Mouse (Mus musculus) hindbrain, embryonic 12.5 days (tissue): Measurements from ENCODE around the gene Fzd2. TPM values are rescaled to one million over a fixed set of nuclear protein-coding genes. Genes with fewer than 3 reads are reported as not detected.
"Not testable (repeated sequence)": the region's sequence is repeated elsewhere in the genome, so short reads cannot be mapped to it uniquely, and the experiment has no call there.

Source experiments
- ATAC-seq: fragments of 200-750 bp; cut with Nextera tagmentation; 2 replicates; pipeline ENCODE4 v1.8.0; 2017; ENCODE audit warnings: moderate TSS enrichment; ENCODE audit not compliant: low FRiP score
- H3K27ac ChIP-seq: fragments of 300-500 bp; sonication (generic); 2 replicates; pipeline ENCODE4 v1.5.1; 2016; ENCODE audit warnings: mild to moderate bottlenecking
- H3K27me3 ChIP-seq: fragments of 300-500 bp; sonication (generic); 2 replicates; pipeline ENCODE4 v1.6.1; 2016; ENCODE audit warnings: mild to moderate bottlenecking
- H3K36me3 ChIP-seq: fragments of 300-500 bp; sonication (generic); 2 replicates; pipeline ENCODE4 v1.6.1; 2016; ENCODE audit warnings: mild to moderate bottlenecking
- H3K4me1 ChIP-seq: fragments of 300-500 bp; sonication (generic); 2 replicates; pipeline ENCODE4 v1.6.1; 2016
- H3K4me2 ChIP-seq: fragments of 300-500 bp; sonication (generic); replicated peaks from 2 replicates; pipeline ENCODE4 v1.6.1; 2016; ENCODE audit warnings: mild to moderate bottlenecking
- H3K4me3 ChIP-seq: fragments of 300-500 bp; sonication (generic); 2 replicates; pipeline ENCODE4 v1.5.1; 2016; ENCODE audit warnings: mild to moderate bottlenecking
- H3K9ac ChIP-seq: fragments of 300-500 bp; sonication (generic); 2 replicates; pipeline ENCODE4 v1.6.1; 2016; ENCODE audit warnings: mild to moderate bottlenecking, moderate library complexity
- H3K9me3 ChIP-seq: fragments of 300-500 bp; sonication (generic); replicated peaks from 2 replicates; pipeline ENCODE4 v1.6.1; 2016; ENCODE audit warnings: mild to moderate bottlenecking
- WGBS: fragments of 180-500 bp; shearing (Covaris S2); methylation state at CpG from one replicate; pipeline ENCODE4 v1.1.7; 2016; 5-methylcytosine and 5-hydroxymethylcytosine counted together
- polyA plus RNA-seq: library from polyadenylated mRNA; unstranded; fragments of >200 nt; fragmentation: Nextera tagmentation; extraction: Ambion mirVana; gene quantifications from 2 replicates; pipeline ENCODE4 v1.2.1, GENCODE M21; 2016

Fzd2 gene
- polyA plus RNA-seq: 39.9 and 40.8 TPM in 2 replicates

DNA sequence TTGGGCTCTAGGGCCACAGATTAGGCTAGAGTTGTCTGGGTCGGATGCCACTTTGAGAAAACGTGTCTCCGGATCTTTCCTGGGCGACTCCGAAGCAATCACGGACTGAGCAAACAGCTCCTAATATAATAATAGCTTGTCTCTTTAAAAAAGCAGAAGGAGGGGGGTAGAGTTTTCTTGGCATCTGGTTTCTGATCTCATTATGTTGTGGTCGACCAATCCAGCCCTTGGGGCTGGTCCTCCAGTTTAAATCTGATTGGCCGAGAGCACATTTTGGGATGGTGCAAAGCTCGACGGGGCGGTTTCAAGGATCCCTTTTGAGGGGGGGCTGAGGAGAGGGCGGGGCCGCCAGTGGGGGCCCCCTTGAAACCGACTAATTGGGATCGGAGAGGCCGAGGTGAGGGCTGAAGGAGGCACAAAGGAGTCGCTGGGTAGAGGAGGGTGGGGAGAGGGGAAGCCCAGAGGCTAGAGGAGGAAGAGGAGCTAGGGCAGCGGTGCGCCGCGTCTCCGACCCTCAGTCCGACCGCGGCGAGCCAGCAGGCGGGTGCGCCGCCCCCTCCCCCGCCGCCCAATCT, at the start of gene Fzd2:
Fzd2 (plus strand) TSS at position 387 of the 575 bp plus-strand sequence.
- H3K9me3 ChIP-seq: no peaks in the 10 kb centered on the region
- WGBS: under 1% methylated on average over 31 of the region's 31 CpGs

DNA sequence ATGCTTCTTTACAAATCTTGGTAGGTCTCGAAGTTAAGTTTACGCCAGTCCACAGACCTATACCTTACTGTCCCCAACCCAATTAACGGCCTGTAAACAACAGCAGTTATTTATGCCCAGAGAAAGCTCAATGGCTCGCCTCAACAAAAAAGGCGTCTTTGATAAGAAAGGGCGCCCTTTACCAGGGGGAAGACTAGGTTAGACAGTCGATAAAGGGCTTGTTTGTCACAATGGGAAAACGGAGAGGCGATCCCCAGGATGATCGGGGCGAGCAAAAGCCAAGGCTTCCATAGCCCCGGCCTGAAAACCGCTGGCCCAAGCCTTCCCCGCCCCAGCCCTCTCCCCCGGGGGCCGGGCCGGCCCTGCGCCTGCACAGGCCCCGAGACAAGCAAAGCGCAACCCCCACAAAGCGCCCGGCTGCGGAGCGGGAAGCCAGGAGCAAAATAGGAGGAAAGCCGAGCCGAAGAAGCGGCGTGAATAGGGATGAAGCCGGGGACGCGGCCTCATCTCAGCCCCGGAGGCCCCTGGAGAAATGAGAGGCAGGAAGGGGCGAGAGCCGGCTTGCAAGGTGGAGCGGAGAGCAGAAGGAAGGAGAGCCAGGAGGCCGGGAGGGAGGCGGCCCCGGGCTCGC, 48.7 kb upstream of the Fzd2 start:
- peak overlapping the region; percentile 91 for H3K9ac ChIP-seq
- peak overlapping the region; percentile 95 for H3K27ac ChIP-seq
- peak; percentile 65 for ATAC-seq
- H3K9me3 ChIP-seq: no peaks in the 10 kb centered on the region
- peak overlapping the region; percentile 73 for H3K4me3 ChIP-seq
- peaks cover 21% of the 10 kb centered on the region for H3K4me1 ChIP-seq
- H3K27me3 ChIP-seq: no peaks in the 10 kb centered on the region
- WGBS: under 1% methylated on average over 39 of the region's 39 CpGs
- H3K36me3 ChIP-seq: no peaks in the 10 kb centered on the region
- H3K4me2 ChIP-seq: peak overlapping the region; percentile 63

More for the DNA sequence above, at the start of gene Fzd2:
- Histone ChIP-seq H3K36me3 (no peaks in the 10 kb centered on the region), H3K4me1 (peaks cover 33% of the 10 kb centered on the region), H3K4me2 (peak within 1 kb of the TSS; percentile 79), H3K9ac (peak within 1 kb of the TSS; percentile 94), H3K27ac (peak within 1 kb of the TSS; percentile 97), H3K27me3 (peaks cover 5% of the 10 kb centered on the region; the same call in 1 of the 2 replicates), H3K4me3 (peak within 1 kb of the TSS; percentile 73)
- ATAC-seq: peak; percentile 92

DNA sequence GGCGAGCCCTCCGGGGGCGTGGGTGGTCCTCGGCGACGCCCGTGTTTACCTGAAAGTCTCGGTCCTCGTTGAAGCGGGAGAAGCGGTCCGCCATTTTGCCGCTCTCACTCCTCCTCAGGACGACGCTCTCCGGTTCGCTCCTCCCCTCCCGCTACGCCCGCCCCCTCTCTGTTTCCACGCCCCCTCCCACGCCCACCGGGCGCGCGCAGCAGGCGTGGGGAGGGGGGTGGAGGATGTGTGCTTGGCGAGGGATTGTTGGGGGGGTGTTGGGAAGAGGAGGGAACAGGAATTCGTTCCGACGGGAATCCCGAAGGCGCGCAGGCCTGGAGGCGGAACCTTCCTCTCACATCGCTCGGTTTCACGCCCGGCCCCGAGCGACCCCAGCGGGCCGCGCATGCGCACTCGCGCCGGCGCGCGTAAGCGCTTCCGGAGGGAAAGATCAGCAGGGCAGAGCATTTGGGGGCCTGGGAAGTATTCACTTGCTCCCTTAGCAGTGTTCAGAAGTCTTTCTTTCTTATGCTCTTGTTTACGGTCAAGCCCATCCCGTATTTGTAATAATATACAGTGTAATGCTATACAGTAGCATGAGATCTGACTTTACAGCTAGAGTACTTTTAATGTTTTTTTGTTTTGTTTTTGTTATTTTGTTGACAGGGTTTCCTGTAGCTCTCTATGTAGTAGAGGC, 48.0 kb upstream of the Fzd2 start, which contains the start of gene Gpatch8:
Gpatch8 (minus strand) TSS at position 362 of the 685 bp plus-strand sequence.
- WGBS: under 1% methylated on average over 55 of the region's 55 CpGs
- peak within 1 kb of the TSS; percentile 91 for H3K9ac ChIP-seq
- H3K4me1 ChIP-seq: peaks cover 21% of the 10 kb centered on the region
- H3K4me3 ChIP-seq: peak within 1 kb of the TSS; percentile 73
- H3K36me3 ChIP-seq: no peaks in the 10 kb centered on the region
- no peaks in the 10 kb centered on the region for H3K9me3 ChIP-seq
- H3K4me2 ChIP-seq: peak within 1 kb of the TSS; percentile 63
- ATAC-seq: peak; percentile 96
- H3K27ac ChIP-seq: peak within 1 kb of the TSS; percentile 95
- no peaks in the 10 kb centered on the region for H3K27me3 ChIP-seq

DNA sequence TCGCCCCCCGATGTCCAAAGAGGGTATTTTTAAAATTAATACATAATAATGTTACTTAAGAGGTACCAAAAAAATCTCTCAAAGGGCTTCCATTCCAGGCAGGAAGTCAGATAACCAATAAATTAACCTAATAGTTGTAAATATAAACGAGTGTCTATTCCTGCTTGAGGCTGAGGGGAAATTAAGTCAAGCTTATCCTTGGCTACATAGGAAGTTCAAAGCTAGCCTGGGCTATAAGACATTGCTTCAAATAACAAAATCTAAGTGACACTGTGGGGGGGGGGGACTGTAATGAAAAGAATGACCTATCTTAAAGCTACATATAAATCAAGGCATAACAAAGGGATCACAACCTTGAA, 47.5 kb upstream of the Fzd2 start:
- ATAC-seq: 0 out of 2 replicates have a peak, but pooled peaks have one; percentile 12
- Histone ChIP-seq H3K27me3 (no peaks in the 10 kb centered on the region), H3K4me2 (peak overlapping the region; percentile 63), H3K9me3 (no peaks in the 10 kb centered on the region), H3K36me3 (no peaks in the 10 kb centered on the region), H3K4me3 (peak overlapping the region; percentile 73), H3K9ac (no peak overlapping the region), H3K27ac (peak overlapping the region; percentile 95), H3K4me1 (peaks cover 19% of the 10 kb centered on the region)
- 19% methylated on average over 3 of the region's 3 CpGs for WGBS

DNA sequence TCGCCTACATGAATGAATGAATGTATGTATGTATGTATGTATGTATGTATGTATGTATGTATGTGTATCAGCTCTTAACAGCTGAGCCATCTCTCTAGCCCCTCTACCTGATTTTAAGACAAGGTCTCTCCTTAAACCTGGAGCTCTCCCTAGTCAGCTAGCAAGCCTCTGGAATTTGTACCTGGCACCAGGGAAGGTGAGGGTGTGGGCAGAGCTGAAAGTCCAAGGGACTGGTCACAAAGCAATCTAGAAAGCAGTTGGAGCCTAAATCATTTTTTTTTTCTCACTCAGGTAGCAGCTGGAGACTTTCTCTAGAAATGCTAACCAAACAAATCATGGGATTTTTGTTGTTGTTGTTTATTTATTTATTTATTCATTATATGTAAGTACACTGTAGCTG, 46.8 kb upstream of the Fzd2 start:
- Histone ChIP-seq H3K36me3 (no peaks in the 10 kb centered on the region), H3K4me3 (no peak overlapping the region), H3K4me1 (peaks cover 14% of the 10 kb centered on the region), H3K9me3 (no peaks in the 10 kb centered on the region), H3K9ac (no peak overlapping the region), H3K27ac (no peak overlapping the region), H3K27me3 (no peaks in the 10 kb centered on the region), H3K4me2 (no peak overlapping the region)
- WGBS: 93% methylated on average over 1 of the region's 1 CpGs
- ATAC-seq: no peak

DNA sequence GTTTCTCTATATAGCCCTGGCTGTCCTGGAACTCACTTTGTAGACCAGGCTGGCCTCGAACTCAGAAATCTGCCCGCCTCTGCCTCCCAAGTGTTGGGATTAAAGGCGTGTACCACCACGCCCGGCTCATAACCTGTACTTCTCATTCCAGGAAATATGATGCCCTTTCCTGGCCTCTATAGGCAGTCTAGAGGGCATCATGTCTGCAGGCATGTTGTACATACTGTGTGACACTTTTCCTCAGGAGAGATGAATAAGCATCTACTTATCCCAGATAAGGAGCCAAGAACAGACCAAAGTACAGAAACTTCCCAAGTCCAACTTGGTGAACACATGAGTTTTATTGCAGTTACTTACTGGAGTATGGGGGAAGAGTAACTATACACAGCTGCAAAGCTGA, 45.5 kb upstream of the Fzd2 start:
- no peaks in the 10 kb centered on the region for H3K27me3 ChIP-seq
- H3K4me3 ChIP-seq: no peak overlapping the region
- peaks cover 12% of the 10 kb centered on the region for H3K4me1 ChIP-seq
- no peaks in the 10 kb centered on the region for H3K36me3 ChIP-seq
- no peaks in the 10 kb centered on the region for H3K9me3 ChIP-seq
- H3K4me2 ChIP-seq: no peak overlapping the region
- WGBS: 100% methylated on average over 3 of the region's 5 CpGs
- ATAC-seq: no peak
- H3K27ac ChIP-seq: no peak overlapping the region
- no peak overlapping the region for H3K9ac ChIP-seq

DNA sequence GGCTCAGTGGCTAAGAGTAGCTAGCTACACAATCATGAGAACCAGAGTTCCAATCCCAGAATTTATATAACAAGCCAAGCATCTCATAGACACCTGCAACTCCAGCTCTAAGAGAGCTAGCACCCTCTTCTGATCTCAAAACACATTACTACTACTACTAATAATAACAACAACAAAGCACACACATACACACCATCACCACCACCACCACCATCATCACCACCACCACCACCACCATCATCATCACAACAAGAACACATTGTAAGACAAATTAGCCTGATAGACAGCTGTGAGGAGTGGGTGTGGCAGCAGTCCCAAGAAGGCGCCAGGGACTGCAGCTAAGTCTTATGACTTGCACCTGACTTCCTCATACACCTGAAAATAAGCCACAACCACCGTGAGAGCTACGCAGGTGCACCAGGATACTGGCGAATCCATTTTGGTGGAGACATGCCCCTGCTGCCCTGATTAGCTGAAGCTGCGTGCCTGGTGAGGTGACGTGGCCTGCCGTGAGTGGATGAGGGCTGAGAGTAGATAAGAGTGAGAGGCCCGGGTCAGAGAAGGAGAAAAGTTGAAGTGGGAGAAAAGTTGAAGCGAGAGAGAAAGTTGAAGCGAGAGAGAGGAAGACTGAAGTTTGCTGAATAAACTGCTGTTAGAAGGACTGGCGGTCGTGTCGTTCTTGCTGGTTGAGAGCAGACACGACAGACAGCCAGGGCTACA, 39.1 kb upstream of the Fzd2 start:
- 85% methylated on average over 14 of the region's 14 CpGs for WGBS
- H3K9me3 ChIP-seq, H3K9ac ChIP-seq, H3K27me3 ChIP-seq, H3K27ac ChIP-seq, H3K4me3 ChIP-seq, H3K4me1 ChIP-seq, ATAC-seq, H3K36me3 ChIP-seq, H3K4me2 ChIP-seq: not testable (repeated sequence)

DNA sequence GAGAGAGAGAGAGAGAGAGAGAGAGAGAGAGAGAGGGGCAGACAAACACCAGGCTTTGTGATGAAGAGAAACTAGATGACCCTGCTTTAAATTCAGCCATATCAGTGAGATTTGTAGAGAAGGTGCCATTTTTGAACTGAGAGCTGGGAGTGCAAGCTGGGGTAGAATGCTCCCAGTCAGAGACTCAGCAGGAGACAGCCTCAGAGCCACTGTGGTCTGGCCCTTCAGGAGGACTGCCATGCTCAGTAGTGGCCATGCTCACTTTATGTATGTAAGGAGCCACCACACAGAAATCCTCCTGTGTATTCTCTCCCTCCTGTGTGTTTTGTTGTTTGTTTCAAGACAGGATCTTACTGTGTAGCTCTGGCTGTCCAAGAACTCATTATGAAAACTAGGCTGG, 38.5 kb upstream of the Fzd2 start:
- H3K9ac ChIP-seq: no peak overlapping the region
- no peaks in the 10 kb centered on the region for H3K4me1 ChIP-seq
- no peak overlapping the region for H3K4me3 ChIP-seq
- H3K36me3 ChIP-seq: no peaks in the 10 kb centered on the region
- no peak overlapping the region for H3K4me2 ChIP-seq
- no peaks in the 10 kb centered on the region for H3K9me3 ChIP-seq
- H3K27ac ChIP-seq: no peak overlapping the region
- no peak for ATAC-seq
- H3K27me3 ChIP-seq: no peaks in the 10 kb centered on the region

DNA sequence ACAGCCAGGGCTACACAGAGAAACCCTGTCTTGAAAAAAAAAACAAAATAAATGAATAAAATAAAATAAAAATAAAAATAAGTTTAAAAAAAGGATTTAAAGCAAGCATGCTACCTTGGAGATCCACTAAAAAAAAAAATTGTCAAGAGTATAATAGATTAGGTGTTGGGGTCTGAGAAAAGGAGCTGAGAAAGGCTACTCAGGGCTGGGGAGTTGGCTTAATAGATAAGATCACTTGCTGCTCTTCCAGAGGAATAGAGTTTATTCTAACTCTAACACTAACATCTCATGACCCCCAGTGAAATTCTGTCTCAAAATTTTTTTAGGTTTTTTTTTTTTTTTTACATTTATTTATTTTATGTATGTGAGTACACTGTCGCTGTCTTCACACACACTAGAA, 37.9 kb upstream of the Fzd2 start:
- no peaks in the 10 kb centered on the region for H3K27me3 ChIP-seq
- H3K4me3 ChIP-seq: no peak overlapping the region
- H3K9ac ChIP-seq: no peak overlapping the region
- H3K4me1 ChIP-seq: no peaks in the 10 kb centered on the region
- no peak overlapping the region for H3K4me2 ChIP-seq
- no peak overlapping the region for H3K27ac ChIP-seq
- no peaks in the 10 kb centered on the region for H3K36me3 ChIP-seq
- no peaks in the 10 kb centered on the region for H3K9me3 ChIP-seq
- ATAC-seq: no peak
- WGBS: 92% methylated on average over 1 of the region's 1 CpGs

DNA sequence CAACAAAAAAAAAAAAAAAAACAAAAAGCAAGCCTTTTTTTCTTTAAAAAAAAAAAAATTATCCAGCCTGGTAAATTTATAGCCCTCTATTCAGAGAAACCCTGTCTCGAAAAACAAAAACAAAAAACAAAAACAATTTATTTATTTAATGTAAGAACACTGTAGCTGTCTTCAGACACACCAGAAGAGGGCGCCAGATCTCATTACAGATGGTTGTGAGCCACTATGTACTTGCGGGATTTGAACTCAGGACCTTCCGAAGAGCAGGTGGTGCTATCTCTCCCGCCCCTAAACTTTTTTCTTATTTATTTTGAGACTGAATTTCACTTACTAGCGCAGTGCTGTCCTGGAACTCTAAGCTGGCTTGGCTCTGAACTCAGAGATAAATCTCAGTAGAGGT, 37.0 kb upstream of the Fzd2 start:
- Histone ChIP-seq H3K36me3 (no peaks in the 10 kb centered on the region), H3K9me3 (no peaks in the 10 kb centered on the region), H3K4me3 (no peak overlapping the region), H3K9ac (no peak overlapping the region), H3K4me1 (no peaks in the 10 kb centered on the region), H3K27ac (no peak overlapping the region), H3K4me2 (no peak overlapping the region), H3K27me3 (no peaks in the 10 kb centered on the region)
- no peak for ATAC-seq
- WGBS: 90% methylated on average over 6 of the region's 6 CpGs

DNA sequence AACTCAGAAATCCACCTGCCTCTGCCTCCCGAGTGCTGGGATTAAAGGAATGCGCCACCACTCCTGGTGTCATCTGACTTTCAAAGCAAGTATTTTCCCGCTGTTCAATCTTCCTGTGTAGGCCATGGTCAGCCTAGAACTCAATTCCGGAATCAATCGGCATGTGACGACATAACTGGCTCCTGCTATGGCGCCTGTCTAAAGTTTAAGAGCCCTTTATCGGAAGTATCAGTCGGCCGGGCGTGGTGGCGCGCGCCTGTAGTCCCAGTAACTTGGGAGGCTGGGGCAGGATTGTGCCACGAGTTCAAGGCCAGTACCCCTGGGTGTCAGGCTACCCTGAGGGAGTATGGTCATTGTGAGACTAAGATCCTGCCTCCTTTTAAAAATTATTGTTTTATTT, 36.5 kb upstream of the Fzd2 start:
- Histone ChIP-seq H3K9ac (no peak overlapping the region), H3K9me3 (no peaks in the 10 kb centered on the region), H3K4me1 (no peaks in the 10 kb centered on the region), H3K27me3 (no peaks in the 10 kb centered on the region), H3K27ac (no peak overlapping the region), H3K36me3 (no peaks in the 10 kb centered on the region), H3K4me2 (no peak overlapping the region), H3K4me3 (no peak overlapping the region)
- ATAC-seq: no peak
- WGBS: 95% methylated on average over 15 of the region's 15 CpGs

DNA sequence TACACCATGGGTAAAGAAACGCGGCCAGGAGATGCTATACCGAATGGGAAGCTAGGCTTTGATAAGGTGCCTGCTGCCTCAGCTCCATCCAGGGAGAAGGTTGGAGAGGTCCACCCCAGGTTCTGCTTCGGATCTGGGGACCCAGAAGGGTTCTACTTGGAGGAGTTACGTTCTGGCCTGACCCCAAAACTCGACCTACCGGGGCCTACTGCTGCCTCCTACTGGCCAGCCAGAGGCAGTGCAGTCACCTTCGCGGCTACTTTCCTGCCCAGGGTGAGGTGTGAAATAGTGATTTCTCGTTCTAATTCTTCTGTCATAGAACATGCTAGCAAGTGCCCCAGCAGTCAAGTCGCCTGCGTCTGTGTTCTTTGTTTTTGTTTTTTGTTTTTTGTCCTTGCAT, 36.0 kb upstream of the Fzd2 start:
- 85% methylated on average over 12 of the region's 12 CpGs for WGBS
- no peaks in the 10 kb centered on the region for H3K9me3 ChIP-seq
- no peak overlapping the region for H3K27ac ChIP-seq
- H3K4me3 ChIP-seq: no peak overlapping the region
- H3K4me2 ChIP-seq: no peak overlapping the region
- no peaks in the 10 kb centered on the region for H3K4me1 ChIP-seq
- H3K27me3 ChIP-seq: no peaks in the 10 kb centered on the region
- H3K36me3 ChIP-seq: no peaks in the 10 kb centered on the region
- no peak overlapping the region for H3K9ac ChIP-seq
- ATAC-seq: no peak
